In the genomic region with DNA sequence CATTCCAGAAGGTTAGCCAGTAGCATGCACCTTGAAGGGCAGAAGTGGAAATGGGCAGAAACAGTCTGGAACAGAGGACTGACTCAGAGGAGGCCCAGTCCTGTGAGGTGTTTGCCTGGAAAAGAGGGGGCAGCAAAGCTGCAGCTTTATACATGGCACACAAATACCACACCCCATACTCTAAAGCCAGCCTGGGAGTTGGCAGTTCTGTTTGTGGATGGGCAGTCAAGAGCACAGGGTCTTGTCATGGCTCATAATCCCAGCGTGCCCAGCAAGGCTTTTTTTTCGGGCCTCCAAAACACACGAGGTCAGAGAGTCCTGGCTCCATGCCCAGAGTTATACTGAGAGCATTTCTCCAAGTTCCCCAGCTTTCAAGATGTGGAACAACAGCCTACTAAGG, we compare ENCODE assay signal across 12 mouse cellular contexts.
DNase-seq lines count a peak whose midpoint lies in the region; ATAC-seq and TF ChIP-seq lines count a peak whose summit lies in the region.
"Had no signal": no experiment of that assay in that cellular context is flagged by ENCODE, and none has a peak within 500 bp of the region (broad histone marks: within the 10 kb centered on the region; RNA-seq: fewer than 3 reads in every experiment).

No protein-coding gene starts in this region.

- ATAC-seq in lung, embryonic 14.5 days (ENCODE audit: insufficient read depth): no peak
- ATAC-seq in heart, embryonic 16.5 days (replicated peaks; ENCODE audit: extremely low read depth, insufficient read depth, low FRiP score): peak; percentile 24; the same call in 1 of the 2 replicates
- no peak for ATAC-seq in forebrain, embryonic 14.5 days

- H3K9ac ChIP-seq in lung, embryonic 14.5 days: no peak overlapping the region
- no peak overlapping the region for H3K9ac ChIP-seq in heart, embryonic 16.5 days (ENCODE audit: low read length)
- no peak overlapping the region for H3K9ac ChIP-seq in forebrain, embryonic 14.5 days (ENCODE audit: low read length)
- H3K9ac ChIP-seq: hindbrain, embryonic 12.5 days; limb, embryonic 13.5 days; neural tube, embryonic 13.5 days had no signal

- no peaks in the 10 kb centered on the region for H3K9me3 ChIP-seq in lung, embryonic 14.5 days (ENCODE audit: low read depth, low read length)
- no peaks in the 10 kb centered on the region for H3K9me3 ChIP-seq in heart, embryonic 16.5 days (replicated peaks; ENCODE audit: control insufficient read depth, low read length)
- no peaks in the 10 kb centered on the region for H3K9me3 ChIP-seq in forebrain, embryonic 14.5 days (replicated peaks; ENCODE audit: control insufficient read depth, low read length)
- H3K9me3 ChIP-seq: G1E; hindbrain, embryonic 12.5 days; limb, embryonic 13.5 days; neural tube, embryonic 13.5 days had no signal

- 30% methylated on average over 3 of the region's 3 CpGs for WGBS in lung, embryonic 14.5 days
- WGBS in heart, embryonic 16.5 days: 28% methylated on average over 3 of the region's 3 CpGs
- WGBS in forebrain, embryonic 14.5 days: 25% methylated on average over 3 of the region's 3 CpGs

- TF ChIP-seq CTCF in lung, embryonic 14.5 days (IDR thresholded peaks at IDR 0.05; ENCODE audit: low read depth): no peak

- H3K27me3 ChIP-seq in lung, embryonic 14.5 days (ENCODE audit: insufficient read depth, low read length): no peaks in the 10 kb centered on the region
- no peaks in the 10 kb centered on the region for H3K27me3 ChIP-seq in heart, embryonic 16.5 days (ENCODE audit: control insufficient read depth, insufficient read depth, low read length)
- H3K27me3 ChIP-seq in forebrain, embryonic 14.5 days (replicated peaks; ENCODE audit: control insufficient read depth, insufficient read depth, low read length): no peaks in the 10 kb centered on the region

- H3K4me2 ChIP-seq in lung, embryonic 14.5 days: no peak overlapping the region
- no peak overlapping the region for H3K4me2 ChIP-seq in heart, embryonic 16.5 days (ENCODE audit: low read depth, low read length)
- no peak overlapping the region for H3K4me2 ChIP-seq in forebrain, embryonic 14.5 days (ENCODE audit: low read length)
- H3K4me2 ChIP-seq: hindbrain, embryonic 12.5 days; limb, embryonic 13.5 days; neural tube, embryonic 13.5 days had no signal

- no peak overlapping the region for H3K4me3 ChIP-seq in lung, embryonic 14.5 days (ENCODE audit: low read depth, low read length)
- no peak overlapping the region for H3K4me3 ChIP-seq in heart, embryonic 16.5 days (ENCODE audit: low read length)
- H3K4me3 ChIP-seq in forebrain, embryonic 14.5 days (ENCODE audit: low read depth, low read length): no peak overlapping the region
- H3K4me3 ChIP-seq: hindbrain, embryonic 12.5 days; layer of hippocampus, adult 2 months; limb, embryonic 13.5 days; neural tube, embryonic 13.5 days had no signal

- H3K36me3 ChIP-seq in lung, embryonic 14.5 days (ENCODE audit: insufficient read depth): no peaks in the 10 kb centered on the region
- no peaks in the 10 kb centered on the region for H3K36me3 ChIP-seq in heart, embryonic 16.5 days (ENCODE audit: control insufficient read depth, insufficient read depth)
- no peaks in the 10 kb centered on the region for H3K36me3 ChIP-seq in forebrain, embryonic 14.5 days (ENCODE audit: control insufficient read depth, insufficient read depth, low read length)
- H3K36me3 ChIP-seq: hindbrain, embryonic 12.5 days; limb, embryonic 13.5 days; neural tube, embryonic 13.5 days had no signal

- DNase-seq in lung, embryonic 14.5 days: peak; percentile 81
- no peak for DNase-seq in lung, postnatal 25 days (ENCODE audit: low spot score)
- DNase-seq in adipocyte (ENCODE audit: low spot score): peak; percentile 76
- peak; percentile 52 to 63 for DNase-seq in kidney, postnatal 4 days
- no peak for DNase-seq in forebrain, embryonic 14.5 days (ENCODE audit: low spot score)
- DNase-seq in thymus, postnatal 4 days: no peak

- peaks cover 7% of the 10 kb centered on the region for H3K4me1 ChIP-seq in lung, embryonic 14.5 days (ENCODE audit: insufficient read depth)
- peaks cover 39% of the 10 kb centered on the region for H3K4me1 ChIP-seq in heart, embryonic 16.5 days (ENCODE audit: control insufficient read depth, insufficient read depth, low read length)
- peaks cover 10% of the 10 kb centered on the region; the same call in 1 of the 2 replicates for H3K4me1 ChIP-seq in forebrain, embryonic 14.5 days (ENCODE audit: control insufficient read depth, insufficient read depth, low read length)

- no peak overlapping the region for H3K27ac ChIP-seq in lung, embryonic 14.5 days (ENCODE audit: low read depth)
- H3K27ac ChIP-seq in heart, embryonic 16.5 days (ENCODE audit: low read length): peak overlapping the region; percentile 74
- H3K27ac ChIP-seq in forebrain, embryonic 14.5 days (ENCODE audit: low read depth, low read length): no peak overlapping the region
- H3K27ac ChIP-seq: hindbrain, embryonic 12.5 days; layer of hippocampus, adult 2 months; limb, embryonic 13.5 days; neural tube, embryonic 13.5 days had no signal

Comparison
In these comparisons a context has a peak if more than half of its experiments do, and no peak if none do; other contexts are left out.
1. DNase-seq: peak in lung, embryonic 14.5 days (single experiment), adipocyte (single experiment) and kidney, postnatal 4 days (2 of 2); none in lung, postnatal 25 days (single experiment), forebrain, embryonic 14.5 days (single experiment) and thymus, postnatal 4 days (single experiment).